Mouse (Mus musculus): ENCODE results near the gene Rad51b. TPM values are rescaled to one million over a fixed set of nuclear protein-coding genes. Genes with fewer than 3 reads are reported as not detected.
A peak's percentile ranks its signal among the peaks of the same experiment; 100 is the strongest.

Gene Rad51b
- polyA plus RNA-seq, 1 experiment from 2014 or later = 10.0 TPM

DNA sequence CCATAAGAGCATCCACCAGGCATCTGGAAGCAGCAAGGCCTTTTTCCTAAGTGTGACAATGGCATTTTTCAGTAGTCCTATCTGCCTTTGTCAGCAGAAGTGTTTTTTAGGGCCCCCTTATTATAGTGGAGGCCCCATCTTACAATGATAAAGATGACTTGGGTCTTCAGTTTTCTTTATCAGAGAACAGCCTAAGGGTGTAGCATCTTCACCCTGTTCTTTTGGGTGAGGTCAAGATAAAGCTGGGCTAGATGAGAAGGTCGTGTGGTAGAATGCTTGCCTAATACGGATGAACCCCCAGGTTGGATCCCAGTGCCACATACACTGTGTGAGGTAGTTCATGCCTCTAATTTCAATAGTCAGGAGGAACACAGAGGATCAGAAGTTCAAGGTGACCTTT lies 307.8 kb downstream of the Rad51b start:
- peaks cover 18% of the 10 kb centered on the region for H3K4me1 ChIP-seq (replicated peaks; ENCODE audit: control insufficient read depth, insufficient read depth, low read length)
- no peak overlapping the region for H3K27ac ChIP-seq (ENCODE audit: low read depth)
- H3K27me3 ChIP-seq (replicated peaks; ENCODE audit: control insufficient read depth, insufficient read depth, low read length) = no peaks in the 10 kb centered on the region
- WGBS = 84% methylated on average over 2 of the region's 2 CpGs
- H3K4me3 ChIP-seq (ENCODE audit: low read depth, low read length) = no peak overlapping the region
- no peak for DNase-seq (ENCODE audit: low spot score)
- H3K4me2 ChIP-seq (ENCODE audit: low read length) = no peak overlapping the region
- no peaks in the 10 kb centered on the region for H3K9me3 ChIP-seq (ENCODE audit: control insufficient read depth, low read length)
- no peak for ATAC-seq (replicated peaks; ENCODE audit: low FRiP score, low TSS enrichment, low read depth)
- H3K9ac ChIP-seq (ENCODE audit: low read length) = no peak overlapping the region
- H3K36me3 ChIP-seq (ENCODE audit: control insufficient read depth, insufficient read depth, low read length) = no peaks in the 10 kb centered on the region

DNA sequence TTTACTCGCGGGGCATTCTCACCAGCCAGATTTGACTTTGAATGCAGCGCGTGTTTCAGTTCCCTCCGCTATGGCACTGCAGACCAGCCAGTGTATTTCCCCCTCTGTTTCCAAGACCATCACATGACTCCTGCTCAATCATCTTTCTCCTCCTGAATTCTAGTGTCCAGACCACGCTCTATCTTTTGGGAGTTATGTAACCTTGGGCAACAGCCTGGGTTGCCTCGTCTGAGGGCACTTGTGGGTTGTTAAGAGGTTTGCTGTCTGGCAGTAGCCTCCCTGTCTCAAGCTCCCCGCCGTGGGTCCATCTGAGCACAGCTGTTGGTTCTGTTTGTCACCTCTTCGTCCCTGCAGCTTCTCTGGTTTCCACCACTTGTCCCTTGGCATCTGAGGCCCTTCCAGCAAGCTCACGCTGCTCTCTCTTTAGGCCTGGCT lies 309.1 kb downstream of the Rad51b start:
- Histone ChIP-seq H3K9me3 (ENCODE audit: control insufficient read depth, low read length) (no peaks in the 10 kb centered on the region), H3K27me3 (replicated peaks; ENCODE audit: control insufficient read depth, insufficient read depth, low read length) (no peaks in the 10 kb centered on the region), H3K9ac (ENCODE audit: low read length) (no peak overlapping the region), H3K4me3 (ENCODE audit: low read depth, low read length) (no peak overlapping the region), H3K4me1 (replicated peaks; ENCODE audit: control insufficient read depth, insufficient read depth, low read length) (peaks cover 20% of the 10 kb centered on the region), H3K4me2 (ENCODE audit: low read length) (no peak overlapping the region), H3K36me3 (ENCODE audit: control insufficient read depth, insufficient read depth, low read length) (no peaks in the 10 kb centered on the region), H3K27ac (ENCODE audit: low read depth) (no peak overlapping the region)
- ATAC-seq (replicated peaks; ENCODE audit: low FRiP score, low TSS enrichment, low read depth) (no peak), DNase-seq (ENCODE audit: low spot score) (no peak)
- WGBS = 83% methylated on average over 11 of the region's 11 CpGs

DNA sequence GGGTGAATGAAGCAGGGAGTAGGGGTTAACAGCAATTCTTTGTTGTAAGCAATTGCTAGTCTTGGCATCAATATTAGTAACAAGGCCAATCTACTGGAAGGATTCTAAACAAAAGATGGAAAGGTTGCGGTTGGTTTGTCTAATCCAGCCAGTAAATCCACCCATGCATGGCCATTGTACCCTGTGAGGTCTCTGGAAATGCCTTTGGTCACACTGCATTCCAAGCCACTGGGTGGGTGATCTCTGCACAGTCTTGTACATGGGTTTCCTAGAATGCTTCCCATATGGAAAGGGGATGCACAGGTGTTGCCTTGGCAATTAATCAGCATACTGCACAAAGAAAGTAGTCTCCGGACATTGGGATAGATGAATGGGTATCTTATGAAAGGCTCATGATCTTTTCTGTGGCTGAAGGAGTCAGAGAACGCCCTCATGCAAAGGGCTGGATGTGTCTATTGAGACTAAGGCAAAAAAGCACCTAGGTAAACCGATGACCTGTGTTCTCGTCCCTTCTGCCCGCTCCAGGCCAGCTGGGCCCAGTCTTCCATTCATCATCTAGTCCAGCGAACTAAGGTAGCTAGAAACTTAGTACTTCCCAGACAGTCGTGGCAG lies 312.4 kb downstream of the Rad51b start:
- no peak for ATAC-seq (replicated peaks; ENCODE audit: low FRiP score, low TSS enrichment, low read depth)
- Histone ChIP-seq H3K27ac (ENCODE audit: low read depth) (no peak overlapping the region), H3K36me3 (ENCODE audit: control insufficient read depth, insufficient read depth, low read length) (no peaks in the 10 kb centered on the region), H3K27me3 (replicated peaks; ENCODE audit: control insufficient read depth, insufficient read depth, low read length) (no peaks in the 10 kb centered on the region), H3K9me3 (ENCODE audit: control insufficient read depth, low read length) (no peaks in the 10 kb centered on the region), H3K4me3 (ENCODE audit: low read depth, low read length) (no peak overlapping the region), H3K4me2 (ENCODE audit: low read length) (no peak overlapping the region), H3K9ac (ENCODE audit: low read length) (no peak overlapping the region), H3K4me1 (replicated peaks; ENCODE audit: control insufficient read depth, insufficient read depth, low read length) (peaks cover 36% of the 10 kb centered on the region)
- 69% methylated on average over 8 of the region's 8 CpGs for WGBS
- peak; percentile 48 for DNase-seq (ENCODE audit: low spot score)

DNA sequence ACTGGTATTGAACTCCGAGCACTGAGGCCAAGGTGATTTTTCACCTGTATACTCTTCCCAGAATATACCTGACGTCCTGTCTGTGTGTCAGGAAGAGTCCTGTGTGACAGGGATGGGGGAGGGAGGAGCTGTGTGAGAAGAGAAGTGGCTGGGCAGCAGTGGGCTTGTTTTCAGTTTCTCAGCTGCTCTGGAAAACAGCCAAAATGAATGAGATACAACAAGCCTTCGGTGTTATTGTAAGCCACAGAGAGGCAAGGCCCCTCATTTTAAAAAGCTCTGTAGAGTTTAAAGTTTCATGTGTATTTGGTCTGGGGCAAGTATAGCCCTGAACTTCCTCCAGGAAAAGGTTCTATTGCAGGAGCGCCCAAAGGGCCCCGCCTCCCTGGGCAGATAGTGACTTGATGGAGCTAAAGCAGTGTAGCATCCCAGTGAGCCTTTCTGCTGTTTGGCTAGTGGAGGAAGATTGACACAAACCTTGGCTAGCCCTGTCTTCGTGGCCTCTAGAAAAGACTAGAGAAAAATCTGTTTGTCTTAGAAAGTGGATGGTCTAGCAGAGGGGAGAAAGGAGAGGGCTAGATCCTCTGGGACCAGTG lies 313.5 kb downstream of the Rad51b start:
- WGBS = 54% methylated on average over 6 of the region's 6 CpGs
- Histone ChIP-seq H3K9ac (ENCODE audit: low read length) (no peak overlapping the region), H3K27ac (ENCODE audit: low read depth) (peak overlapping the region; percentile 10; the same call in 1 of the 2 replicates)

DNA sequence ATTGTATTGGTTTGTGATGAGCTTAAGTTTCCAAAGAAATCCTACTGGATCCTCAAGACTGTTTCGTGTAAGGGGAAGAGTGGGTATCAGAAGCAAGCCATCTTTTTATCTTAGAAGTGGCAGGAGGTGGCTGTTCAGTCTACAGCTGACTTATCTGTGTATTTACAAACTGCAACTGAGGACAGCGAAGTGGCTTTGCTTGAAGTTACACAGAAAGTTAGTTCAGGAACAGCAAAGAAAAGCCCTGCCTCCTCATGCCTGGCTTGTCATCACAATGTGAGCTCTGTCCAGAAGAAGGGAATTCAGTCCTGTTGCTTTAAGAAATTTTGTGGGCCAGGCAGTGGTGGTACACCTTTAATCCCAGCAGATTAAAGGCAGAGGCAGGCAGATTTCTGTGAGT lies 314.6 kb downstream of the Rad51b start:
- no peak overlapping the region for H3K27ac ChIP-seq (ENCODE audit: low read depth)
- no peaks in the 10 kb centered on the region for H3K27me3 ChIP-seq (replicated peaks; ENCODE audit: control insufficient read depth, insufficient read depth, low read length)
- peak; percentile 50 for DNase-seq (ENCODE audit: low spot score)
- no peak overlapping the region for H3K4me3 ChIP-seq (ENCODE audit: low read depth, low read length)
- WGBS = 90% methylated on average over 2 of the region's 2 CpGs
- no peak overlapping the region for H3K4me2 ChIP-seq (ENCODE audit: low read length)
- ATAC-seq (replicated peaks; ENCODE audit: low FRiP score, low TSS enrichment, low read depth) = no peak
- H3K4me1 ChIP-seq (replicated peaks; ENCODE audit: control insufficient read depth, insufficient read depth, low read length) = peaks cover 37% of the 10 kb centered on the region
- no peaks in the 10 kb centered on the region for H3K9me3 ChIP-seq (ENCODE audit: control insufficient read depth, low read length)
- H3K9ac ChIP-seq (ENCODE audit: low read length) = no peak overlapping the region
- no peaks in the 10 kb centered on the region for H3K36me3 ChIP-seq (ENCODE audit: control insufficient read depth, insufficient read depth, low read length)

More for the DNA sequence above, 313.5 kb downstream of the Rad51b start:
- Histone ChIP-seq H3K4me2 (ENCODE audit: low read length) (no peak overlapping the region), H3K36me3 (ENCODE audit: control insufficient read depth, insufficient read depth, low read length) (no peaks in the 10 kb centered on the region), H3K4me3 (ENCODE audit: low read depth, low read length) (no peak overlapping the region), H3K9me3 (ENCODE audit: control insufficient read depth, low read length) (no peaks in the 10 kb centered on the region), H3K27me3 (replicated peaks; ENCODE audit: control insufficient read depth, insufficient read depth, low read length) (no peaks in the 10 kb centered on the region), H3K4me1 (replicated peaks; ENCODE audit: control insufficient read depth, insufficient read depth, low read length) (peaks cover 37% of the 10 kb centered on the region)
- ATAC-seq (replicated peaks; ENCODE audit: low FRiP score, low TSS enrichment, low read depth) (no peak), DNase-seq (ENCODE audit: low spot score) (peak; percentile 50)

- peaks cover 37% of the 10 kb centered on the region for H3K4me1 ChIP-seq (replicated peaks; ENCODE audit: control insufficient read depth, insufficient read depth, low read length)
- ATAC-seq (replicated peaks; ENCODE audit: low FRiP score, low TSS enrichment, low read depth) (peak; percentile 92), DNase-seq (ENCODE audit: low spot score) (peak; percentile 84)
- peak overlapping the region; percentile 74 for H3K27ac ChIP-seq (ENCODE audit: low read depth)
- no peaks in the 10 kb centered on the region for H3K36me3 ChIP-seq (ENCODE audit: control insufficient read depth, insufficient read depth, low read length)
- no peak overlapping the region for H3K4me2 ChIP-seq (ENCODE audit: low read length)
- no peaks in the 10 kb centered on the region for H3K9me3 ChIP-seq (ENCODE audit: control insufficient read depth, low read length)
- H3K9ac ChIP-seq (ENCODE audit: low read length) = 0 out of 2 replicates have a peak overlapping the region, but pooled peaks have one; percentile 0
- H3K4me3 ChIP-seq (ENCODE audit: low read depth, low read length) = no peak overlapping the region
- WGBS = 51% methylated on average over 14 of the region's 14 CpGs
- no peaks in the 10 kb centered on the region for H3K27me3 ChIP-seq (replicated peaks; ENCODE audit: control insufficient read depth, insufficient read depth, low read length)
Measured at GRCm38 (mm10) chr12:79612334-79613060, 315.4 kb downstream of the Rad51b start.

DNA sequence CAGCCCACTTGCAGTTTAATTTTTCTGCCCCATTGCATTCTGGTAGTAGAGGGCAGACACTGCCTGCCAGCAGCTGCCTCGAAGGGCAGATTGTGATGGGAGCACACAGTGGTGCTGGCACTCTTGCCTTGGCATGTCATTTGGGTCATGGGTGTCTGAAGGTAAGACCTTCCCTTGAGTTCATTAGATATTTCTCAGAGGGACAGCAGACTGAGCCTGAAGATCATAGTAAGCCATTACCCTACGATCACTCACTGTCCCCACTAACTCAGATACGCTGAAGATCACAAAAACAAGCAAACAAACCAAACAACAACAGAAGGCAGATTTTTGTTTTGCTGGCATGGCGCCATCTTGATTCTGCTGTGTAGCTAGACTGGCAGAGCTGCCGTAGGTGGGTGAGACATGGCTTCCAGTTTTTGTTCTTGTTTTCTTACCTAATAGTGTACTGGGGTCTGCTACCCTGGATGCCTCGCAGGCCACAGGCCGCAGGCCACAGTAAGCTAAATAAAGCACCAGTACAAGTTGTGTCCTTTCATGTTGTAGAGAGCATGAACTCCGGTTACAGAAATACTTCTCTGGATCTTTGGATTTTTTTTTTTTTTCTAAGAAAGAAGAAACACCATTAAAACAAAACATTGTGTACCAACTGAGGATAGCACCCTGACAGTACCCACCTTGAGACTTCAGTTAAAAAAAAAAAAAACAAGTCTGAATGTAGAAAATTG lies 316.1 kb downstream of the Rad51b start:
- Histone ChIP-seq H3K9me3 (ENCODE audit: control insufficient read depth, low read length) (no peaks in the 10 kb centered on the region), H3K9ac (ENCODE audit: low read length) (no peak overlapping the region), H3K27me3 (replicated peaks; ENCODE audit: control insufficient read depth, insufficient read depth, low read length) (no peaks in the 10 kb centered on the region), H3K4me2 (ENCODE audit: low read length) (no peak overlapping the region), H3K4me3 (ENCODE audit: low read depth, low read length) (no peak overlapping the region), H3K36me3 (ENCODE audit: control insufficient read depth, insufficient read depth, low read length) (no peaks in the 10 kb centered on the region), H3K27ac (ENCODE audit: low read depth) (peak overlapping the region; percentile 59), H3K4me1 (replicated peaks; ENCODE audit: control insufficient read depth, insufficient read depth, low read length) (peaks cover 37% of the 10 kb centered on the region)
- peak; percentile 52 for DNase-seq (ENCODE audit: low spot score)
- peak; percentile 61 for ATAC-seq (replicated peaks; ENCODE audit: low FRiP score, low TSS enrichment, low read depth)
- 89% methylated on average over 8 of the region's 8 CpGs for WGBS

DNA sequence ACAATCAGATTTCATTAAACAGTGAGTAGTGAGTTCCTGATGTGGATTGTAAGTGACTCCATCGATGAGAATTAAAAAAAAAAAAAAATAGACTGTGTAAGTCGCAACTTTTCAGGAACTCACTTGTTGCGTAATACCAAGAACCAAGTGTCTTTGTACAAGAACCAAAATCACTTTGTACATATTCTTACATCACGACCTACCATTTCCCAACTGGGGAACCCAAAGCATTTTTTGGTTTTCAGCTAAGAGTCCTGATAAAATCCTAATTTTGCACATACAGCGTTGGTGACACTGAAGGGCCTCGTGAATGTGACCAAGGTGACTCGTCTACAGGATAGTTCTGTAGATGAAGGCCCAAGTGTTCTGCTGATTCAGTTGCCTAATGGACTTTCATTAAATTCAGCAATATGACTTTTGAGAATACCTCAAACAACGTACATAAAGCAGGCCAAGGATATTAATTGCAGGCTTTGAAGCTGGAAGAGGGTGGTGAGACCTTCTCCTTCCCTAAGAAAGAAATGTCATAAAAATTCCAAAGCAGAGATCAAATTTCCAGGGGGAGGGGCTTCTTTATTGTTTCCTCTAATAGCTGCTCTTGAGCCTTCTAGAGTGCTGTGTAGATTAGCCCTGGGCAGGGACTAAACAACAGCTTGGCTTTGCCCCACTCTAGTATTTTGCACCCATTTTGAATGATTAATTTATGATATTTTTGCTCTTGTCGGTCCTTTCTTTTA lies 316.9 kb downstream of the Rad51b start:
- no peak overlapping the region for H3K4me3 ChIP-seq (ENCODE audit: low read depth, low read length)
- H3K9me3 ChIP-seq (ENCODE audit: control insufficient read depth, low read length) = no peaks in the 10 kb centered on the region
- peak; percentile 51 for DNase-seq (ENCODE audit: low spot score)
- H3K27me3 ChIP-seq (replicated peaks; ENCODE audit: control insufficient read depth, insufficient read depth, low read length) = no peaks in the 10 kb centered on the region
- H3K36me3 ChIP-seq (ENCODE audit: control insufficient read depth, insufficient read depth, low read length) = no peaks in the 10 kb centered on the region
- H3K4me2 ChIP-seq (ENCODE audit: low read length) = no peak overlapping the region
- WGBS = 76% methylated on average over 9 of the region's 9 CpGs
- H3K27ac ChIP-seq (ENCODE audit: low read depth) = peak overlapping the region; percentile 33; the same call in 1 of the 2 replicates
- ATAC-seq (replicated peaks; ENCODE audit: low FRiP score, low TSS enrichment, low read depth) = no peak
- H3K9ac ChIP-seq (ENCODE audit: low read length) = no peak overlapping the region
- H3K4me1 ChIP-seq (replicated peaks; ENCODE audit: control insufficient read depth, insufficient read depth, low read length) = peaks cover 37% of the 10 kb centered on the region
